Mouse (Mus musculus): Measurements from ENCODE around the gene L1cam. TPM values are rescaled to one million over a fixed set of nuclear protein-coding genes. Genes with fewer than 3 reads are reported as not detected.

Gene L1cam
- polyA plus RNA-seq, 1 experiment, result 0.65 TPM

DNA sequence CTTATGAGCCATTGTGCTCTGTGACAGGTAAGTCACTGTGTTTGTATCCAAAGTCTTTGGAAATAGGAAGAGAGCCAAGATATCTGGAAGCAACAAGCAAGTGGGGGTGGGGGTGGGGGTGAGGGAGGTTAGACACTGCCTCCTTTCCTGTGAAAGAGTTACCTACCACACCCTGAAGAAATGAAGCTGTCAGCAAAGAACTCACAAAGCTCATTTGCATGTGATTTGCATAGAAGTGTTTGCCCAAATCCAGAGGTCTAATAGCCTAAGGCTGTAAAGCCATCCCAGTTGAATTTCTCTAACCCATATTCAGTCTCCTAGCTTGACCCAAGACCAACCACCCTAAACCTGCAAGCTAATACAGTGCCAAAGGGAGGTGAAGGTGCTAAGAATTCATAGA, 14.5 kb upstream of the L1cam start:
- Histone ChIP-seq H3K4me3 (no peak overlapping the region), H3K4me2 (ENCODE audit: low read depth) (no peak overlapping the region), H3ac (ENCODE audit: control insufficient read depth, insufficient read length) (no peak overlapping the region), H3K79me2 (ENCODE audit: control insufficient read depth, insufficient read depth) (no peaks in the 10 kb centered on the region), H3K36me3 (ENCODE audit: control insufficient read depth, insufficient read depth) (no peaks in the 10 kb centered on the region), H3K27me3 (ENCODE audit: control insufficient read depth, insufficient read depth, insufficient read length) (no peaks in the 10 kb centered on the region)
- TF ChIP-seq CEBPB (IDR thresholded peaks at IDR 0.05; ENCODE audit: insufficient read depth, poor library complexity, severe bottlenecking) (no peak), POLR2AphosphoS2 (IDR thresholded peaks at IDR 0.05; ENCODE audit: insufficient read length, low read depth) (no peak), MYOD1 (IDR thresholded peaks at IDR 0.05; ENCODE audit: control insufficient read depth in 1 of 3, insufficient read length in 2 of 3, low read depth in 2 of 3) (no peak), E2F4 (IDR thresholded peaks at IDR 0.05; ENCODE audit: insufficient read depth) (no peak), POLR2A (IDR thresholded peaks at IDR 0.05; ENCODE audit: insufficient read length, low read depth) (no peak), SRF (IDR thresholded peaks at IDR 0.05; ENCODE audit: control insufficient read depth, insufficient read length, low read depth) (no peak), MYOG (IDR thresholded peaks at IDR 0.05; ENCODE audit: control insufficient read depth in 1 of 3, insufficient read depth in 1 of 3, insufficient read length in 2 of 3, low read depth in 2 of 3) (no peak), TCF12 (IDR thresholded peaks at IDR 0.05; ENCODE audit: insufficient read depth, poor library complexity, severe bottlenecking) (no peak), MAX (IDR thresholded peaks at IDR 0.05; ENCODE audit: low read depth) (no peak), REST (IDR thresholded peaks at IDR 0.05; ENCODE audit: insufficient read depth, insufficient read length) (no peak), USF1 (IDR thresholded peaks at IDR 0.05; ENCODE audit: low read depth) (no peak), TCF3 (IDR thresholded peaks at IDR 0.05; ENCODE audit: insufficient read length, low read depth) (no peak)

- no peaks in the 10 kb centered on the region for H3K27me3 ChIP-seq (ENCODE audit: control insufficient read depth, insufficient read depth, insufficient read length)
- no peaks in the 10 kb centered on the region for H3K79me2 ChIP-seq (ENCODE audit: control insufficient read depth, insufficient read depth)
- H3K4me3 ChIP-seq, result no peak overlapping the region
- no peak overlapping the region for H3K4me2 ChIP-seq (ENCODE audit: low read depth)
- no peak for TF ChIP-seq REST (IDR thresholded peaks at IDR 0.05; ENCODE audit: insufficient read depth, insufficient read length)
- TF ChIP-seq E2F4 (IDR thresholded peaks at IDR 0.05; ENCODE audit: insufficient read depth), result no peak
- TF ChIP-seq USF1 (IDR thresholded peaks at IDR 0.05; ENCODE audit: low read depth), result no peak
- H3K36me3 ChIP-seq (ENCODE audit: control insufficient read depth, insufficient read depth), result no peaks in the 10 kb centered on the region
- H3ac ChIP-seq (ENCODE audit: control insufficient read depth, insufficient read length), result no peak overlapping the region
Observed at GRCm38 (mm10) chrX:73910049-73910448, 14.1 kb upstream of the L1cam start.

GRCm38 (mm10) chrX:73897959-73898358, 2.1 kb upstream of the L1cam start:
- H3K36me3 ChIP-seq (ENCODE audit: control insufficient read depth, insufficient read depth), result no peaks in the 10 kb centered on the region
- H3ac ChIP-seq (ENCODE audit: control insufficient read depth, insufficient read length), result no peak overlapping the region
- H3K4me2 ChIP-seq (ENCODE audit: low read depth), result no peak overlapping the region
- TF ChIP-seq MYOG (IDR thresholded peaks at IDR 0.05; ENCODE audit: control insufficient read depth in 1 of 3, insufficient read depth in 1 of 3, insufficient read length in 2 of 3, low read depth in 2 of 3) (no peak), TCF12 (IDR thresholded peaks at IDR 0.05; ENCODE audit: insufficient read depth, poor library complexity, severe bottlenecking) (no peak), E2F4 (IDR thresholded peaks at IDR 0.05; ENCODE audit: insufficient read depth) (no peak), POLR2AphosphoS2 (IDR thresholded peaks at IDR 0.05; ENCODE audit: insufficient read length, low read depth) (no peak), REST (IDR thresholded peaks at IDR 0.05; ENCODE audit: insufficient read depth, insufficient read length) (no peak), TCF3 (IDR thresholded peaks at IDR 0.05; ENCODE audit: insufficient read length, low read depth) (no peak)
- no peaks in the 10 kb centered on the region for H3K79me2 ChIP-seq (ENCODE audit: control insufficient read depth, insufficient read depth)
- no peak overlapping the region for H3K4me3 ChIP-seq
- H3K27me3 ChIP-seq (ENCODE audit: control insufficient read depth, insufficient read depth, insufficient read length), result peaks cover 6% of the 10 kb centered on the region

DNA sequence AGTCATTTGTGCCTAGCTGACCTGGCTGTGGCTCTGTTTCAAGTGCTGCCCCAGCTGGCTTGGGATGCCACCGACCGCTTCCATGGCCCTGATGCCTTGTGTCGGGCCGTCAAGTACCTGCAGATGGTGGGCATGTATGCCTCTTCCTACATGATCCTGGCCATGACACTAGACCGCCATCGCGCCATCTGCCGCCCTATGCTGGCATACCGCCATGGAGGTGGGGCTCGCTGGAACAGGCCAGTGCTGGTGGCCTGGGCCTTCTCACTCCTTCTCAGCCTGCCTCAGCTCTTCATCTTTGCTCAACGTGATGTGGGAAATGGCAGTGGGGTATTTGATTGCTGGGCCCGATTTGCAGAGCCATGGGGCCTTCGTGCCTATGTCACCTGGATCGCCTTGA, 3.1 kb downstream of the L1cam start:
- no peak for TF ChIP-seq SRF (IDR thresholded peaks at IDR 0.05; ENCODE audit: control insufficient read depth, insufficient read length, low read depth)
- no peak for TF ChIP-seq REST (IDR thresholded peaks at IDR 0.05; ENCODE audit: insufficient read depth, insufficient read length)
- no peak for TF ChIP-seq E2F4 (IDR thresholded peaks at IDR 0.05; ENCODE audit: insufficient read depth)
- TF ChIP-seq MYOG (IDR thresholded peaks at IDR 0.05; ENCODE audit: control insufficient read depth in 1 of 3, insufficient read depth in 1 of 3, insufficient read length in 2 of 3, low read depth in 2 of 3), result no peak
- no peak for TF ChIP-seq MAX (IDR thresholded peaks at IDR 0.05; ENCODE audit: low read depth)
- TF ChIP-seq TCF12 (IDR thresholded peaks at IDR 0.05; ENCODE audit: insufficient read depth, poor library complexity, severe bottlenecking), result no peak
- no peak for TF ChIP-seq CEBPB (IDR thresholded peaks at IDR 0.05; ENCODE audit: insufficient read depth, poor library complexity, severe bottlenecking)
- TF ChIP-seq MYOD1 (IDR thresholded peaks at IDR 0.05; ENCODE audit: control insufficient read depth in 1 of 3, insufficient read length in 2 of 3, low read depth in 2 of 3), result no peak
- no peak for TF ChIP-seq TCF3 (IDR thresholded peaks at IDR 0.05; ENCODE audit: insufficient read length, low read depth)
- TF ChIP-seq POLR2A (IDR thresholded peaks at IDR 0.05; ENCODE audit: insufficient read length, low read depth), result no peak
- no peak for TF ChIP-seq USF1 (IDR thresholded peaks at IDR 0.05; ENCODE audit: low read depth)
- no peak for TF ChIP-seq POLR2AphosphoS2 (IDR thresholded peaks at IDR 0.05; ENCODE audit: insufficient read length, low read depth)
- H3K4me3 ChIP-seq, result no peak overlapping the region
- no peaks in the 10 kb centered on the region for H3K36me3 ChIP-seq (ENCODE audit: control insufficient read depth, insufficient read depth)

DNA sequence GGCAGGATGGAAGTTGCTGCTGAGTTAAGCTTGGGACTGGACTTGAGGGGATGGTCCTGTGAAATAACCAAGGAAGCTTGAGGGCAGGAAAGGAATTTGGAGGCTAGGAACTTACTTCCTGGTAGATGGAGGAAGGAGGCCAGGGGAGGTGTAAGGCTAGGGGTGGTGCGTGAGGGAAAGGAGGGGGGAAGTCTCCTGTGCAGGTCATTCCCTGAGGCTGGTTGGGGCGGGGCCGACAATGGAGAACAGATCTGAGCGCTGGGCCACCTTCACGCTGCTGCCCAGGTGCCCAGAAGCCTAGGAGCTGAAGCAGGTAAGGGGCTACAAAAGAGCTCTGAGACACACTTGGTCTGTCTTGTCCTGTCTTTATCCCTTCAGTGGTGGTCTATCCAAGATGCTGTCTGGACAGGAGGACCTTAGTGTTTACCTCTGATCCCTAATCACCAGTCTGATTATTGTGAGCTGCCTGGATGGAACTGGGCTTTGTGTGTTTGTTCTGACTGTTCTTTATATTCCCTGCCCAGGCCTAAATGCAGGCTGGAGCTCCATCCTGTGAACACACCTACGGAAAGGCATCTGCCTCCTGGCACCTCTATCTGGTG, 4.3 kb downstream of the L1cam start, which contains the start of gene Avpr2:
Gene Avpr2, plus strand, starts transcription at position 552 of the 602 bp plus-strand sequence.
- H3K27me3 ChIP-seq (ENCODE audit: control insufficient read depth, insufficient read depth, insufficient read length), result peaks cover 28% of the 10 kb centered on the region
- no peak within 1 kb of the TSS for H3K4me2 ChIP-seq (ENCODE audit: low read depth)
- no peak within 1 kb of the TSS for H3K4me3 ChIP-seq
- TF ChIP-seq MYOD1 (IDR thresholded peaks at IDR 0.05; ENCODE audit: control insufficient read depth in 1 of 3, insufficient read length in 2 of 3, low read depth in 2 of 3) (no peak), CEBPB (IDR thresholded peaks at IDR 0.05; ENCODE audit: insufficient read depth, poor library complexity, severe bottlenecking) (no peak), MYOG (IDR thresholded peaks at IDR 0.05; ENCODE audit: control insufficient read depth in 1 of 3, insufficient read depth in 1 of 3, insufficient read length in 2 of 3, low read depth in 2 of 3) (no peak), SRF (IDR thresholded peaks at IDR 0.05; ENCODE audit: control insufficient read depth, insufficient read length, low read depth) (no peak), E2F4 (IDR thresholded peaks at IDR 0.05; ENCODE audit: insufficient read depth) (no peak), TCF3 (IDR thresholded peaks at IDR 0.05; ENCODE audit: insufficient read length, low read depth) (no peak), USF1 (IDR thresholded peaks at IDR 0.05; ENCODE audit: low read depth) (no peak), POLR2AphosphoS2 (IDR thresholded peaks at IDR 0.05; ENCODE audit: insufficient read length, low read depth) (no peak), REST (IDR thresholded peaks at IDR 0.05; ENCODE audit: insufficient read depth, insufficient read length) (no peak), TCF12 (IDR thresholded peaks at IDR 0.05; ENCODE audit: insufficient read depth, poor library complexity, severe bottlenecking) (no peak), POLR2A (IDR thresholded peaks at IDR 0.05; ENCODE audit: insufficient read length, low read depth) (no peak), MAX (IDR thresholded peaks at IDR 0.05; ENCODE audit: low read depth) (no peak)
- H3K36me3 ChIP-seq (ENCODE audit: control insufficient read depth, insufficient read depth), result no peaks in the 10 kb centered on the region
- H3ac ChIP-seq (ENCODE audit: control insufficient read depth, insufficient read length), result no peak within 1 kb of the TSS
- no peaks in the 10 kb centered on the region for H3K79me2 ChIP-seq (ENCODE audit: control insufficient read depth, insufficient read depth)

More for the DNA sequence above, 3.1 kb downstream of the L1cam start:
- Histone ChIP-seq H3K27me3 (ENCODE audit: control insufficient read depth, insufficient read depth, insufficient read length) (peaks cover 26% of the 10 kb centered on the region), H3K79me2 (ENCODE audit: control insufficient read depth, insufficient read depth) (no peaks in the 10 kb centered on the region), H3ac (ENCODE audit: control insufficient read depth, insufficient read length) (no peak overlapping the region), H3K4me2 (ENCODE audit: low read depth) (no peak overlapping the region)
